28 mouse cellular contexts compared by ENCODE assay signal in the genomic region with DNA sequence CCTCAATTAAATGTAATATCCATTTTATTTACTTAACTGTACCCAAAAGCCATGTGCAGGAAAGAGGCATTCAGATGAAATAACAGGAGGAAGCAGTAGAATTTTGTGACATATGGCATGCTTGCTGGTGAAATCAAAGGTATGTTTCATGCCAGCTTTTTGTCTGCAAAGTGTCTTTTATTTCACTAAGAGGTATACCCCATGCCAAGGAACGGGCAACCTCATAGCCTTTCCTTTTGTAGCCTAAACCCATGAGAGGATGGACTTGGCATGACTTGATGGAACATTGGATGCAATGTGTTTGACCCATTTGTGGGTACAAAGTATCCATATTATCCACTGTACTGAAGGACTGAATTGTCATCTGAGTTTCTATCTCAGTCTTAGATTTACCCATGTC.
DNase-seq lines count a peak whose midpoint lies in the region; ATAC-seq and TF ChIP-seq lines count a peak whose summit lies in the region.
"Had no signal": no experiment of that assay in that cellular context is flagged by ENCODE, and none has a peak within 500 bp of the region (broad histone marks: within the 10 kb centered on the region; RNA-seq: fewer than 3 reads in every experiment).

No protein-coding gene starts in this region.

- 74% methylated on average over 1 of the region's 1 CpGs for WGBS in forebrain, embryonic 14.5 days
- 59% methylated on average over 1 of the region's 1 CpGs for WGBS in forebrain, embryonic 12.5 days

- H3K4me2 ChIP-seq in forebrain, embryonic 14.5 days (ENCODE audit: low read length), result no peak overlapping the region
- no peak overlapping the region for H3K4me2 ChIP-seq in forebrain, embryonic 12.5 days
- H3K4me2 ChIP-seq: heart, embryonic 12.5 days; hindbrain, embryonic 13.5 days; limb, embryonic 13.5 days; liver, embryonic 11.5 days; lung, embryonic 15.5 days; midbrain, embryonic 13.5 days had no signal

- peak; percentile 17 for DNase-seq in forebrain, embryonic 14.5 days (ENCODE audit: low spot score)
- DNase-seq in brain, embryonic 14.5 days (ENCODE audit: low read depth), result peak; percentile 27
- peak; percentile 53 for DNase-seq in cerebellum, adult 8-10 months
- peak; percentile 25 to 59 for DNase-seq in cerebellum, postnatal 25 days
- no peak for DNase-seq in gastrocnemius, adult 8-10 months (ENCODE audit: low spot score in 2 of 2)
- DNase-seq in ovary, postnatal 36 days (ENCODE audit: low spot score), result no peak
- DNase-seq: adrenal gland, adult 8-10 months; gastrocnemius, adult 2 months; heart, adult 2 months; heart, postnatal 4 days; kidney, adult 9 months; kidney, postnatal 10 days; layer of hippocampus, adult 9-11 months; lung, postnatal 4 days; right cerebral cortex, postnatal 25 days; thymus, adult 18-20 months; thymus, postnatal 36 days had no signal

- TF ChIP-seq CTCF in brain, embryonic 14.5 days (IDR thresholded peaks at IDR 0.05; ENCODE audit: borderline replicate concordance, extremely low read depth, insufficient read depth, insufficient read length), result no peak

- H3K27ac ChIP-seq in forebrain, embryonic 14.5 days (ENCODE audit: low read depth, low read length), result no peak overlapping the region
- H3K27ac ChIP-seq in forebrain, embryonic 12.5 days, result no peak overlapping the region
- H3K27ac ChIP-seq: gastrocnemius, adult 2 months; heart, adult 2 months; hindbrain, embryonic 13.5 days; left cerebral cortex, adult 2 months; limb, embryonic 13.5 days; lung, embryonic 15.5 days; midbrain, embryonic 13.5 days had no signal

- no peaks in the 10 kb centered on the region for H3K36me3 ChIP-seq in forebrain, embryonic 14.5 days (ENCODE audit: control insufficient read depth, insufficient read depth, low read length)
- H3K36me3 ChIP-seq in forebrain, embryonic 12.5 days (replicated peaks), result no peaks in the 10 kb centered on the region
- H3K36me3 ChIP-seq: G1E; heart, embryonic 12.5 days; hindbrain, embryonic 13.5 days; limb, embryonic 13.5 days; lung, embryonic 15.5 days; midbrain, embryonic 13.5 days had no signal

- H3K4me3 ChIP-seq in forebrain, embryonic 14.5 days (ENCODE audit: low read depth, low read length), result no peak overlapping the region
- H3K4me3 ChIP-seq in forebrain, embryonic 12.5 days (replicated peaks), result no peak overlapping the region
- H3K4me3 ChIP-seq: erythroblast, embryonic 14.5 days; gastrocnemius, adult 2 months; heart, adult 2 months; heart, embryonic 12.5 days; hindbrain, embryonic 13.5 days; left cerebral cortex, adult 2 months; limb, embryonic 13.5 days; lung, embryonic 15.5 days; midbrain, embryonic 13.5 days had no signal

- no peak for ATAC-seq in forebrain, embryonic 14.5 days
- ATAC-seq in forebrain, embryonic 12.5 days (ENCODE audit: low FRiP score), result no peak
- ATAC-seq: intestine, postnatal 0 days; midbrain, embryonic 13.5 days had no signal

- no peaks in the 10 kb centered on the region for H3K9me3 ChIP-seq in forebrain, embryonic 14.5 days (replicated peaks; ENCODE audit: control insufficient read depth, low read length)
- no peaks in the 10 kb centered on the region for H3K9me3 ChIP-seq in forebrain, embryonic 12.5 days
- H3K9me3 ChIP-seq: G1E; heart, embryonic 12.5 days; hindbrain, embryonic 13.5 days; limb, embryonic 13.5 days; lung, embryonic 15.5 days; midbrain, embryonic 13.5 days had no signal

- no peak for TF ChIP-seq POLR2A in brain, embryonic 14.5 days (IDR thresholded peaks at IDR 0.05; ENCODE audit: borderline replicate concordance, extremely low read depth, insufficient read depth, insufficient read length, poor library complexity, severe bottlenecking)

- H3K4me1 ChIP-seq in forebrain, embryonic 14.5 days (ENCODE audit: control insufficient read depth, insufficient read depth, low read length), result no peaks in the 10 kb centered on the region
- H3K4me1 ChIP-seq in forebrain, embryonic 12.5 days, result no peaks in the 10 kb centered on the region
- H3K4me1 ChIP-seq: heart, embryonic 12.5 days; hindbrain, embryonic 13.5 days; limb, embryonic 13.5 days; lung, embryonic 15.5 days; midbrain, embryonic 13.5 days had no signal

- H3K27me3 ChIP-seq in forebrain, embryonic 14.5 days (replicated peaks; ENCODE audit: control insufficient read depth, insufficient read depth, low read length), result no peaks in the 10 kb centered on the region
- no peaks in the 10 kb centered on the region for H3K27me3 ChIP-seq in forebrain, embryonic 12.5 days
- H3K27me3 ChIP-seq: heart, embryonic 12.5 days; hindbrain, embryonic 13.5 days; limb, embryonic 13.5 days; lung, embryonic 15.5 days; midbrain, embryonic 13.5 days had no signal

- H3K9ac ChIP-seq in forebrain, embryonic 14.5 days (ENCODE audit: low read length), result no peak overlapping the region
- H3K9ac ChIP-seq in forebrain, embryonic 12.5 days, result no peak overlapping the region
- H3K9ac ChIP-seq: heart, embryonic 12.5 days; hindbrain, embryonic 13.5 days; limb, embryonic 13.5 days; lung, embryonic 15.5 days; midbrain, embryonic 13.5 days had no signal

Comparison
In these comparisons a context has a peak if more than half of its experiments do, and no peak if none do; other contexts are left out.
1. DNase-seq: peak in forebrain, embryonic 14.5 days (single experiment), brain, embryonic 14.5 days (single experiment), cerebellum, adult 8-10 months (single experiment) and cerebellum, postnatal 25 days (2 of 2); none in gastrocnemius, adult 8-10 months (0 of 2) and ovary, postnatal 36 days (single experiment).